Mouse (Mus musculus): ENCODE measurements around the gene Klc4. TPM values are rescaled to one million over a fixed set of nuclear protein-coding genes. Genes with fewer than 3 reads are reported as not detected.

Gene Klc4
- total RNA-seq, 2 experiments from 2014 or later, result 15.1 to 16.7 TPM

DNA sequence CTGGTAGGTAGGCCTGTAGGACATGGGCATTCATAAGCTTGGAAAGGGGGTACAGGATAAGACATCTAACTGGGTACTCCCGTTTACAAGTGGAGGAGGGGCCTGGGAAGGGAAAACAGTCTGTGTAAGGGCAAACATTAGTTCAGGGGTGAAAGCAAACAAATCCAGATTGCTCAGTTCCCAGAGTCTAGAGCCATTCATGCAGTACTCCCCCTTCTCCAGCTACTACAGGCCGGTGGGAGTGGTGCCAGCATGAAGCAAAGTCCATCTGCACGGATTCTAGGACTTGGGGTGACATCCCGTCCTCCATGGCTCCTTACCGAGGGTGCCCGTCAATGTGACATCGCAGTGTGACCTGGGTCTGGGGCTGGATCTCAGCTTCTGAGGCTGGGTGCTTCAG is 55.4 kb downstream of the Klc4 start:
- DNase-seq (ENCODE audit: low spot score in 2 of 2), result no peak

DNA sequence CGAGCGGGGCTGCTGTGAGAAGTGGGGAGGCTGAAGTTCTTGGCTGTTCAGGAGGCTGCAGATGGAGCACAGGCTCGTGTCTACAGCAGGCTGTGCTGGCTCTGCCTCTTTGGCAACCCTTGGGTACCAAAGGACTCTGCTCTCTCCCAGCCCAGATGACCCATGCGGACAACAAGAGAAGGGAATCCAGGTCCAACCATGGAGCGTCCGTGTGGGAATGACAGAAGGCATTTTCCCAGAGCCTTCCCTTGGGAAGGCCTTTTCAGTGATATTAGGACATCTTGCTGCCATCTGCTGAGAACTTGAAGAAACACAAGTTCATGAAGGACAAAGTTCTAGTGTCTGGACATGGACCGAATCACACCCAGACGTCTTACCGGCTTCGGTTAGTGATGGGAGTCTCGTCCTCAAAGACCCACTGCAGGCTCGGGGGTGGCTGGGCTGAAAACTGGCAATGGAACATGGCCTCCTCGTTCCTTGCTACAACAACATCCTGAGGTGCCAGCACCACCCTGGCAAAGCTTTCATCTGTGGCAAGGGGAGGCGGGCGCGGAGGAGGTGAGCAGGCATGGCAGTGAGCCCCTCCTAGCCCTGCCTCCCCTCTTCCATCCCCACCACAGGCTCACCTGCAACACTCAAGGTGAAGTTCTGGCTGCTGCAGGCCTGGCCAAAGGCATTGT is 56.0 kb downstream of the Klc4 start:
- no peak for DNase-seq (ENCODE audit: low spot score in 2 of 2)

DNA sequence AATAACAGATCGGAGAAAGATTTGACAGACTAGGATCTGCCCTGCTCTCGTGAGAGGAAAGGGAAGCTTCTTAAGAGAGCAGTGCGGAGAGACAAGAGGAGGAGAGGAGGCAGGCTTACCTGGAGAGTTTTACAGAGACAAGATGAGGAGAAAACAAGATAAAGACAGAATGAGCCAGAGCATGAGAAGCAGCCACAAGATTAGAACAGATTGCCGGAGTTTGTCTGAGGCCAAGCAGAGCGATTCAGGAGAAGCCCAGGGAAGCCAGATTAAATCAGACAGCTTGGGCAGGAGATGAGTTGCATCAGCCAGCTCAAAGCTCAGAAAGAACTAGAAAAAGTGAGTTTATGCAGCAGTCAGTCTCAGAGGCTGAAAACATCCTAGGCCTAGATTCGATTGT is 56.9 kb downstream of the Klc4 start:
- no peak for DNase-seq (ENCODE audit: low spot score in 2 of 2)

- no peak for DNase-seq (ENCODE audit: low spot score in 2 of 2)
Observed at GRCm38 (mm10) chr17:46588173-46588572, 57.6 kb downstream of the Klc4 start.

DNA sequence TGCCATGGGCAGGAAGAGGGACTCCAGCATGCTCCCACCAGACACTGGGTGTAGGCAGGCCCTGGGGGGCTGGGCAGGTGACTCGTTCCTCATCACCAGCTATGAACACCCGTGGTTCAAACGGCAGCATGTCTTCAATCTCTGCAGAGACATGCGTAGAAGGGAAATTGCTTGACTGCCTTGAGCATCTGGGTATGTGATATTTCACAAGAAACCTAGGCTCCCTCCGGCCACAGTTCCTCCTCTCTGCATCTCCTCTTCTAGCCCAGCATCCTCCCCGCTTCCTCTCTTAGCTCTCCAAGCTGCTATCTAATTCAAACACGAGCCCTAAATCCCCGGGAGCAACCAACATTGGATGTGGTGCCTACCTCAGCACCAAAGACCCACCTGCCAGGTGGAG is 59.5 kb downstream of the Klc4 start:
- no peak for DNase-seq (ENCODE audit: low spot score in 2 of 2)

Other genes with a start within 250 kb of the Klc4 start
- gene Crip3, start 217.1 kb downstream of the Klc4 start, total RNA-seq (2021), result 1 to 10 TPM; 2.8 to 4.1 TPM
- gene Slc22a7, start 207.6 kb downstream of the Klc4 start, total RNA-seq (2021), result under 1 TPM; 0.19 to 0.39 TPM
- 100 to 1,000 TPM; 123 to 125 TPM for gene Ttbk1, start 158.3 kb downstream of the Klc4 start, total RNA-seq (2021)
- gene Dnph1, start 149.3 kb downstream of the Klc4 start, total RNA-seq (2021), result 1 to 10 TPM; 5.7 TPM
- 10 to 100 TPM; 42.7 to 43.9 TPM for gene Cul9, start 99.6 kb downstream of the Klc4 start, total RNA-seq (2021)
- 10 to 100 TPM; 62.7 to 65.5 TPM for gene Srf, start 89.8 kb downstream of the Klc4 start, total RNA-seq (2021)
- gene Ptk7, start 16.5 kb downstream of the Klc4 start, total RNA-seq (2021), result 10 to 100 TPM; 11.2 to 11.4 TPM
- gene Mrpl2, start 207 bp upstream of the Klc4 start, total RNA-seq (2021), result 10 to 100 TPM; 51.1 to 54.3 TPM
- 10 to 100 TPM; 23.8 to 24.4 TPM for gene Cul7, start 4.3 kb upstream of the Klc4 start, total RNA-seq (2021)
- 10 to 100 TPM; 12.5 to 15.7 TPM for gene Rrp36, start 28.3 kb upstream of the Klc4 start, total RNA-seq (2021)
- gene Mea1, start 32.8 kb upstream of the Klc4 start, total RNA-seq (2021), result 100 to 1,000 TPM in 1 of 2 experiments, 10 to 100 TPM in 1; 98.2 to 103 TPM
- 100 to 1,000 TPM; 174 to 176 TPM for gene Klhdc3, start 34.9 kb upstream of the Klc4 start, total RNA-seq (2021)
- 10 to 100 TPM; 88.1 to 92.2 TPM for gene Ppp2r5d, start 59.1 kb upstream of the Klc4 start, total RNA-seq (2021)
- gene Pex6, start 65.4 kb upstream of the Klc4 start, total RNA-seq (2021), result 10 to 100 TPM; 32.0 to 36.8 TPM
- gene Gnmt, start 83.1 kb upstream of the Klc4 start, total RNA-seq (2021), result under 1 TPM; 0.76 to 0.98 TPM
- gene Cnpy3, start 106.2 kb upstream of the Klc4 start, total RNA-seq (2021), result 10 to 100 TPM; 53.9 to 57.2 TPM
- under 1 TPM in 1 of 2 experiments, not detected in 1; 0.31 TPM for gene Ptcra, start 117.7 kb upstream of the Klc4 start, total RNA-seq (2021)
- gene 2310039H08Rik, start 126.6 kb upstream of the Klc4 start, total RNA-seq (2021), result 10 to 100 TPM; 12.0 to 12.5 TPM
- 10 to 100 TPM; 47.5 to 48.7 TPM for gene Rpl7l1, start 136.7 kb upstream of the Klc4 start, total RNA-seq (2021)
- gene Bicral, start 212.5 kb upstream of the Klc4 start, total RNA-seq (2021), result 10 to 100 TPM; 38.6 to 43.7 TPM
- 10 to 100 TPM; 36.4 to 38.2 TPM for gene Tbcc, start 244.7 kb upstream of the Klc4 start, total RNA-seq (2021)